Mouse (Mus musculus): ENCODE data around the gene Wdr18. TPM values are rescaled to one million over a fixed set of nuclear protein-coding genes. Genes with fewer than 3 reads are reported as not detected.

Wdr18 gene
- total and polyA plus RNA-seq, 3 experiments = 54.2 to 92.1 (median 70.8) TPM

- TF ChIP-seq SIN3A (IDR thresholded peaks at IDR 0.05; ENCODE audit: low read length) (no peak), ETS1 (conservative IDR thresholded peaks at IDR 0.05; ENCODE audit: low read depth, low read length) (no peak), MAFK (IDR thresholded peaks at IDR 0.05; ENCODE audit: insufficient replicate concordance, low read length) (no peak), MAX (IDR thresholded peaks at IDR 0.05; ENCODE audit: low read length) (no peak), SMC3 (IDR thresholded peaks at IDR 0.05; ENCODE audit: low read depth, low read length) (no peak), JUN (IDR thresholded peaks at IDR 0.05; ENCODE audit: insufficient read depth, low read depth, low read length) (no peak), IRF4 (IDR thresholded peaks at IDR 0.05; ENCODE audit: low read depth, low read length) (no peak), MXI1 (IDR thresholded peaks at IDR 0.05; ENCODE audit: low read depth, low read length) (no peak), ZC3H11A (IDR thresholded peaks at IDR 0.05; ENCODE audit: low read depth, low read length) (no peak), RCOR1 (conservative IDR thresholded peaks at IDR 0.05; ENCODE audit: low read depth, low read length) (no peak), USF2 (conservative IDR thresholded peaks at IDR 0.05; ENCODE audit: low read depth, low read length) (no peak), KAT2A (IDR thresholded peaks at IDR 0.05; ENCODE audit: insufficient replicate concordance, low read length) (no peak), CHD1 (IDR thresholded peaks at IDR 0.05; ENCODE audit: low read depth, low read length) (no peak), TCF12 (IDR thresholded peaks at IDR 0.05; ENCODE audit: low read depth, low read length) (no peak), BHLHE40 (IDR thresholded peaks at IDR 0.05; ENCODE audit: low read depth, low read length) (no peak), ZNF384 (IDR thresholded peaks at IDR 0.05; ENCODE audit: low read depth, low read length) (no peak), EP300 (IDR thresholded peaks at IDR 0.05; ENCODE audit: low read length) (no peak), ELF1 (IDR thresholded peaks at IDR 0.05; ENCODE audit: low read depth, low read length) (no peak), POLR2AphosphoS2 (IDR thresholded peaks at IDR 0.05; ENCODE audit: low read depth, low read length) (no peak), MYC (IDR thresholded peaks at IDR 0.05; ENCODE audit: low read depth, low read length) (no peak)
- peaks cover 24 to 50% of the 10 kb centered on the region in 2 experiments for H3K4me1 ChIP-seq (ENCODE audit: control insufficient read depth in 1 of 2, insufficient read depth in 2 of 2)
- no peaks in the 10 kb centered on the region for H3K27me3 ChIP-seq (replicated peaks)
- H3K27ac ChIP-seq (ENCODE audit: insufficient read depth, low read depth) = no peak overlapping the region
- in situ Hi-C loops (cut with MboI; ENCODE audit: low pct_ligation_motif_present, low pct_unique_long_range_greater_than_20kb, low sequenced_read_pairs) = no loop called here
- no peak overlapping the region for H3K4me3 ChIP-seq (replicated peaks in 1 of 3; ENCODE audit: low read depth in 2 of 3, low read length in 2 of 3, poor library complexity in 1 of 3)
- no peak overlapping the region for H3K4me2 ChIP-seq (ENCODE audit: insufficient read depth, low read depth, poor library complexity, severe bottlenecking)
- DNase-seq (ENCODE audit: extremely low read depth) = no peak
- peaks cover 8% of the 10 kb centered on the region for H3K79me2 ChIP-seq (replicated peaks; ENCODE audit: control insufficient read depth, extremely low read depth, insufficient read depth, poor library complexity, severe bottlenecking)
- H3K9me3 ChIP-seq (replicated peaks; ENCODE audit: low read length) = no peaks in the 10 kb centered on the region
- H3K9ac ChIP-seq (ENCODE audit: insufficient read depth, low read depth) = no peak overlapping the region
- dilution Hi-C loops (cut with MboI; ENCODE audit: extremely low pct_ligation_motif_present, extremely low pct_unique_long_range_greater_than_20kb, low sequenced_read_pairs) = no loop called here
- H3K36me3 ChIP-seq (replicated peaks in 1 of 2; ENCODE audit: control insufficient read depth in 1 of 2, insufficient read depth in 1 of 2, low read length in 1 of 2) = peaks cover 30 to 64% of the 10 kb centered on the region in 2 experiments
Observed at GRCm38 (mm10) chr10:80019471-80020131, 59.6 kb downstream of the Wdr18 start.

Other genes with a start within 250 kb of the Wdr18 start
Only the 20 nearest of the 33 such genes appear.
- gene Misp, start 139.2 kb upstream of the Wdr18 start, total RNA-seq (2012; rRNA removed) = not detected in 2 replicates
- gene Misp, start 139.2 kb upstream of the Wdr18 start, total RNA-seq (2014; rRNA removed) = not detected in 2 replicates
- not detected in 2 replicates for gene Misp, start 139.2 kb upstream of the Wdr18 start, polyA plus RNA-seq (2012; ENCODE audit: insufficient read length, low read depth)
- gene Ptbp1, start 105.7 kb upstream of the Wdr18 start, total RNA-seq (2012; rRNA removed) = 252 and 284 TPM in 2 replicates
- 261 and 284 TPM in 2 replicates for gene Ptbp1, start 105.7 kb upstream of the Wdr18 start, total RNA-seq (2014; rRNA removed)
- gene Ptbp1, start 105.7 kb upstream of the Wdr18 start, polyA plus RNA-seq (2012; ENCODE audit: insufficient read length, low read depth) = 482 and 497 TPM in 2 replicates
- 0.30 TPM in 1 of 2 replicates, not detected in the other for gene Prtn3, start 85.7 kb upstream of the Wdr18 start, total RNA-seq (2012; rRNA removed)
- not detected in 2 replicates for gene Prtn3, start 85.7 kb upstream of the Wdr18 start, total RNA-seq (2014; rRNA removed)
- 0.39 TPM in 1 of 2 replicates, not detected in the other for gene Prtn3, start 85.7 kb upstream of the Wdr18 start, polyA plus RNA-seq (2012; ENCODE audit: insufficient read length, low read depth)
- gene Plppr3, start 85.5 kb upstream of the Wdr18 start, total RNA-seq (2012; rRNA removed) = 0.47 and 0.55 TPM in 2 replicates
- not detected in 2 replicates for gene Plppr3, start 85.5 kb upstream of the Wdr18 start, total RNA-seq (2014; rRNA removed)
- gene Plppr3, start 85.5 kb upstream of the Wdr18 start, polyA plus RNA-seq (2012; ENCODE audit: insufficient read length, low read depth) = 3.4 TPM in 2 replicates
- not detected in 2 replicates for gene Elane, start 73.9 kb upstream of the Wdr18 start, total RNA-seq (2012; rRNA removed)
- not detected in 2 replicates for gene Elane, start 73.9 kb upstream of the Wdr18 start, total RNA-seq (2014; rRNA removed)
- gene Elane, start 73.9 kb upstream of the Wdr18 start, polyA plus RNA-seq (2012; ENCODE audit: insufficient read length, low read depth) = not detected in 2 replicates
- gene Cfd, start 69.3 kb upstream of the Wdr18 start, total RNA-seq (2012; rRNA removed) = not detected in 2 replicates
- not detected in 2 replicates for gene Cfd, start 69.3 kb upstream of the Wdr18 start, total RNA-seq (2014; rRNA removed)
- gene Cfd, start 69.3 kb upstream of the Wdr18 start, polyA plus RNA-seq (2012; ENCODE audit: insufficient read length, low read depth) = 0.26 TPM in 1 of 2 replicates, not detected in the other
- gene Med16, start 51.2 kb upstream of the Wdr18 start, total RNA-seq (2012; rRNA removed) = 12.1 and 14.4 TPM in 2 replicates
- 8.7 and 10.2 TPM in 2 replicates for gene Med16, start 51.2 kb upstream of the Wdr18 start, total RNA-seq (2014; rRNA removed)
- 20.7 and 22.8 TPM in 2 replicates for gene Med16, start 51.2 kb upstream of the Wdr18 start, polyA plus RNA-seq (2012; ENCODE audit: insufficient read length, low read depth)
- gene Gm26602, start 49.3 kb upstream of the Wdr18 start, total RNA-seq (2012; rRNA removed) = 6.0 and 8.1 TPM in 2 replicates
- not detected in 2 replicates for gene Gm26602, start 49.3 kb upstream of the Wdr18 start, total RNA-seq (2014; rRNA removed)
- not detected in 2 replicates for gene Gm26602, start 49.3 kb upstream of the Wdr18 start, polyA plus RNA-seq (2012; ENCODE audit: insufficient read length, low read depth)
- 0.21 and 0.76 TPM in 2 replicates for gene Kiss1r, start 43.2 kb upstream of the Wdr18 start, total RNA-seq (2012; rRNA removed)
- 0.24 and 0.32 TPM in 2 replicates for gene Kiss1r, start 43.2 kb upstream of the Wdr18 start, total RNA-seq (2014; rRNA removed)
- 0.17 and 0.20 TPM in 2 replicates for gene Kiss1r, start 43.2 kb upstream of the Wdr18 start, polyA plus RNA-seq (2012; ENCODE audit: insufficient read length, low read depth)
- gene R3hdm4, start 38.9 kb upstream of the Wdr18 start, total RNA-seq (2012; rRNA removed) = 20.9 and 22.3 TPM in 2 replicates
- 8.9 and 10.5 TPM in 2 replicates for gene R3hdm4, start 38.9 kb upstream of the Wdr18 start, total RNA-seq (2014; rRNA removed)
- 53.2 and 59.4 TPM in 2 replicates for gene R3hdm4, start 38.9 kb upstream of the Wdr18 start, polyA plus RNA-seq (2012; ENCODE audit: insufficient read length, low read depth)
- 114 and 161 TPM in 2 replicates for gene Arid3a, start 33.1 kb upstream of the Wdr18 start, total RNA-seq (2012; rRNA removed)
- gene Arid3a, start 33.1 kb upstream of the Wdr18 start, total RNA-seq (2014; rRNA removed) = 45.9 and 48.4 TPM in 2 replicates
- 84.7 and 94.4 TPM in 2 replicates for gene Arid3a, start 33.1 kb upstream of the Wdr18 start, polyA plus RNA-seq (2012; ENCODE audit: insufficient read length, low read depth)
- gene Grin3b, start 10.6 kb downstream of the Wdr18 start, total RNA-seq (2012; rRNA removed) = 0.59 and 0.76 TPM in 2 replicates
- 0.27 and 0.30 TPM in 2 replicates for gene Grin3b, start 10.6 kb downstream of the Wdr18 start, total RNA-seq (2014; rRNA removed)
- gene Grin3b, start 10.6 kb downstream of the Wdr18 start, polyA plus RNA-seq (2012; ENCODE audit: insufficient read length, low read depth) = 0.56 and 0.78 TPM in 2 replicates
- 67.1 and 71.7 TPM in 2 replicates for gene Tmem259, start 24.2 kb downstream of the Wdr18 start, total RNA-seq (2012; rRNA removed)
- 50.1 and 50.2 TPM in 2 replicates for gene Tmem259, start 24.2 kb downstream of the Wdr18 start, total RNA-seq (2014; rRNA removed)
- 66.0 and 84.2 TPM in 2 replicates for gene Tmem259, start 24.2 kb downstream of the Wdr18 start, polyA plus RNA-seq (2012; ENCODE audit: insufficient read length, low read depth)
- 26.3 and 26.9 TPM in 2 replicates for gene Cnn2, start 28.4 kb downstream of the Wdr18 start, total RNA-seq (2012; rRNA removed)
- 46.3 and 49.0 TPM in 2 replicates for gene Cnn2, start 28.4 kb downstream of the Wdr18 start, total RNA-seq (2014; rRNA removed)
- gene Cnn2, start 28.4 kb downstream of the Wdr18 start, polyA plus RNA-seq (2012; ENCODE audit: insufficient read length, low read depth) = 52.6 and 62.7 TPM in 2 replicates
- gene Abca7, start 36.3 kb downstream of the Wdr18 start, total RNA-seq (2012; rRNA removed) = 6.8 and 7.0 TPM in 2 replicates
- gene Abca7, start 36.3 kb downstream of the Wdr18 start, total RNA-seq (2014; rRNA removed) = 2.3 TPM in 2 replicates
- gene Abca7, start 36.3 kb downstream of the Wdr18 start, polyA plus RNA-seq (2012; ENCODE audit: insufficient read length, low read depth) = 5.4 and 6.1 TPM in 2 replicates
- gene Arhgap45, start 56.5 kb downstream of the Wdr18 start, total RNA-seq (2012; rRNA removed) = 23.4 and 25.9 TPM in 2 replicates
- gene Arhgap45, start 56.5 kb downstream of the Wdr18 start, total RNA-seq (2014; rRNA removed) = 10.3 and 11.8 TPM in 2 replicates
- 20.2 and 21.2 TPM in 2 replicates for gene Arhgap45, start 56.5 kb downstream of the Wdr18 start, polyA plus RNA-seq (2012; ENCODE audit: insufficient read length, low read depth)
- 127 and 132 TPM in 2 replicates for gene Polr2e, start 79.6 kb downstream of the Wdr18 start, total RNA-seq (2012; rRNA removed)
- gene Polr2e, start 79.6 kb downstream of the Wdr18 start, total RNA-seq (2014; rRNA removed) = 98.3 and 105 TPM in 2 replicates
- 194 and 227 TPM in 2 replicates for gene Polr2e, start 79.6 kb downstream of the Wdr18 start, polyA plus RNA-seq (2012; ENCODE audit: insufficient read length, low read depth)
- 368 and 459 TPM in 2 replicates for gene Gpx4, start 87.0 kb downstream of the Wdr18 start, total RNA-seq (2012; rRNA removed)
- gene Gpx4, start 87.0 kb downstream of the Wdr18 start, total RNA-seq (2014; rRNA removed) = 352 and 386 TPM in 2 replicates
- 332 and 353 TPM in 2 replicates for gene Gpx4, start 87.0 kb downstream of the Wdr18 start, polyA plus RNA-seq (2012; ENCODE audit: insufficient read length, low read depth)
- 20.7 and 22.6 TPM in 2 replicates for gene Sbno2, start 145.4 kb downstream of the Wdr18 start, total RNA-seq (2012; rRNA removed)
- 9.0 and 9.7 TPM in 2 replicates for gene Sbno2, start 145.4 kb downstream of the Wdr18 start, total RNA-seq (2014; rRNA removed)
- 21.1 and 24.2 TPM in 2 replicates for gene Sbno2, start 145.4 kb downstream of the Wdr18 start, polyA plus RNA-seq (2012; ENCODE audit: insufficient read length, low read depth)
- gene Stk11, start 155.7 kb downstream of the Wdr18 start, total RNA-seq (2012; rRNA removed) = 64.8 and 65.9 TPM in 2 replicates
- gene Stk11, start 155.7 kb downstream of the Wdr18 start, total RNA-seq (2014; rRNA removed) = 47.4 and 48.5 TPM in 2 replicates
- gene Stk11, start 155.7 kb downstream of the Wdr18 start, polyA plus RNA-seq (2012; ENCODE audit: insufficient read length, low read depth) = 93.4 and 94.9 TPM in 2 replicates